Mouse (Mus musculus) C2C12 (cell line): ENCODE measurements around the gene Nicn1.

Source experiments
- CTCF ChIP-seq: IDR thresholded peaks from one replicate; pipeline ENCODE4 v1.5.1; 2011; ENCODE audit not compliant: control insufficient read depth, insufficient read depth, insufficient read length
- MAX ChIP-seq: IDR thresholded peaks from one replicate; pipeline ENCODE4 v1.6.1; 2011; ENCODE audit warnings: mild to moderate bottlenecking, control low read depth
- MYOD1 ChIP-seq: IDR thresholded peaks from one replicate; pipeline ENCODE4 v1.6.1; 2011; ENCODE audit warnings: low read depth; ENCODE audit not compliant: control insufficient read depth, insufficient read length
- USF1 ChIP-seq: IDR thresholded peaks from one replicate; pipeline ENCODE4 v1.6.1; 2011; ENCODE audit warnings: low read depth, mild to moderate bottlenecking, control low read depth, moderate library complexity

DNA sequence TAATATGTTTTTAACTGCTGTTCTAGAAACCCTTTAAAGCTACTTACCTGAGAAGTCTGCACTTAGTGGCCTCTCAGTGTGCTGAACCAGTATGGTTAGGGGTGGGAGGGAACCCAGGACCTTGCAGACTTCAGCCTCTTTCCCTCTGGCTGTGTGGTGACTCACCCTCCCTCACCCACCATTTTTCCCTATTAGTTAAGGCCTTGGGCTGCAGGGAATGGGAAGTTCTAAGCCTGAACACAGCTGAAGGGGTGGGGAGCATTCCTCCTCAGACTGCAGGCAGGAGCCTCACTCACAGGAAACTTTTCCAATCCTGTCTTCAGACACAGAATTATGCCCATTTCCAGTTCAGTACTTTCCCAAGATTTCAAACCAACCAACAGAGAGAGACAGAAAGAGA, 51.6 kb downstream of the Nicn1 start:
- TF ChIP-seq CTCF (no peak), USF1 (no peak), MAX (no peak), MYOD1 (no peak)
